Mouse (Mus musculus): ENCODE data around the gene Clic1.

Gene Clic1

DNA sequence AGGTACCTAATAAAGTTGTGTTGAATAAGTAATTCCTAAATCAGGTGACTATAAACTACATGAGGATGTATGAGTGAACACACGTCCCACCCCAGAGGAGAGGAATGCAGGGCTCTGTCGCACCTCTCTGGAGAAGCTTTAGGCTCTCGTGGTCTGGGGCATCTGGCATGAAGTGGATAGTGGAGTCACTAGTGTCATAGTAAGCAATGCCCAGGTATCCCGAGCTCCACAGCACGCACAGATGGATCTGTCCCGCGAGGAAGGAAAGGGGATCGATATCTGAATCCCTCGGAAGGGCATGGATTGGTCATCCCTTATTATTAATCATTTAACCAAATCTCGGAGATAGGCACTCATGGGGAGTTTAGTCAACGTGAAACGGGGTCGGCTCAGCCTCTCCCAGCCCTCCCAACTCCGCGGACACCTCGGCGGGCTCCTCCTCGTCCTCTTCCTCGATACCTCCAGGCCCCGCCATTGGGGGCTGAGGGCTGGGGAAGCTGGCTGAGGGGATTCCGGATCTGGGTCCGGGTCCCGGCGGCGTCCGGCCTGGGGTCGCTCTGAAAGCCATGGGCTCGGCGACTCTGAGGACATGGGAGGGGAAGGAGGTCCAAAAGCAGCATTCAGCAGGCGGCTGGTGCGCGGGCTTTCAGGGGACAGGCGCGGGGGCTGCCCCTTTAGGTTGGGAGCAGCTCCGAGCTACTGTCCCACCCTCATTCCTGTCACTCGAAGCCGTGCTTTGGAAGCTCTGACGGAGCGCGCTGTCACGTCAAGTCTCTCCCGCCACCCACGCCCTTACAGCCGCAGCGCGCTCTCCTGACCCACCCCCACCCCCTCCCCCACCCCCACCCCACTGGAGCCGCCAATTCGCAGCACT lies 3.7 kb upstream of the Clic1 start:
- no peak for DNase-seq (ENCODE audit: low spot score in 2 of 2)

DNA sequence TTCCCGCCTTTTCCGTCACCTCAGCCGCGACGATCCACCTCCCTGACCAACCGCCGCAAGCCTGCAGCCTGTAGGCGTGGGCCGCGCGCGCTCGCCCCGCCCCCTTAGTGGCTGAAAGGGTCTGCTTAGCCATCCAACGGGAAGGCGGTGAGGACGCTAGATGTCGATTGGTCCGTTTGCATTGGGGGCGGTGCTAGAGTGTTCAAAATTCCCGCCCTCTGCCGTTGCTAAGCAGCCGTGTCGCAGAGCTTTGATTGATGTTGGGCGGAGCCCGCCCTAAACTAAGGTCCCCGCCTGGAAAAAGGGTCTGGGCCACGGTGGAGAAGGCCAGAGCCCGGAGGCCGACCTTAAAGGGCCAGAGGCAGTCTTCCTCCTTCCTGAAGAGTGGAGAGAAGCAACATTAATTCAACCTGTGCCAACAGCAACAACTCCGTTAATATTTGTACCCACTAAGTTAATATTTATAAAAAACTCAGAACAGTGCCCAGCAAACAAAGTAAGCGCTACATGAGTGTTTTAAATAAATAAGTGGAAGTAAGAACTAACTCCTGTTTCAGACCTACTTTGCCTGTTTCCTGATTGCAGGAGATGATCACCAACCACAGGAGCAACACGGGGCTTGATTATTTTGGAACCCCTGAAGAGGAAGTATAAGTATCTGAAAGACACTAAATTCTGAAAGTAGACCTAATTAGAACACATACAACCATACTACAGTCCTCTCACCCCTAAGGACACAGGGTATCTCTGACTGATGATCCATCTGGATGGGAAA lies 2.9 kb upstream of the Clic1 start, which contains the start of gene Msh5:
Gene Msh5, minus strand, starts transcription at position 65 of the 775 bp plus-strand sequence.
- peak; percentile 95 to 96 for DNase-seq (ENCODE audit: low spot score in 2 of 2)

- DNase-seq (ENCODE audit: low spot score in 2 of 2) = no peak
Measured at GRCm38 (mm10) chr17:35047688-35048087, 2.1 kb upstream of the Clic1 start.

DNA sequence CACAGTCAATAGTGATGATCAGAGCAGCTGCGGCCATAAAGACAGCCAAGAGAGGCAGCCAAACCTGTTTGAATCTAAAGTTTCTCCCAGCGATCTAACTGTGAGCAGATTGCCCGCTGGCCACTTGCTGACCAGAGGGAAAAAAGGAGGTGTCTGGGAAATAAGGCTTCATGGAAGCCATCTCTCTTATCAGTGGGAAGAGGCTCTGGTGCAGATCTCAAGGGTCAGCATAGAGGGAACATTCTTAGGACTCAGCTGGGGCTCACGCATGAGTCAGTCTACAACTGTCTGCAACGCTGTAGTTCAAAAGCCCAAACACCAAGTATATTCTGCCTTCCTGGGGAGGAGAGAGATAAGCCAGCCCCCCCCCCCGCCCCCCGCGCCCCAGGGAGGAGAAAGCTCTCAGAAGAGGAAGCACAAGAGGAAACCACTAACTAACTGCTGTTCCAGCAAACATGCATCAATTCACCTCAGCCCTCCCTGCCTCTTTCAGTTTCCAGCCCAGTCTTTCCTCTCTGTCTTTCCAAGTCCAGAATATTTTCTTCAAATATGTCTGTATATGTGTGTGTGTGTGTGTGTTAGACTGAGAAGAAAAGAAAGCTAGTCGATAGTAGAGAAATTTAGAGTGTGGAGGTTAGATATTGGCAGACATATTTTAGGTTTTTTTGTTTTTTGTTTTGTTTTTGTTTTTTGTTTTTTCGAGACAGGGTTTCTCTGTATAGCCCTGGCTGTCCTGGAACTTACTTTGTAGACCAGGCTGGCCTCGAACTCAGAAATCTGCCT lies 1.4 kb upstream of the Clic1 start:
- no peak for DNase-seq (ENCODE audit: low spot score in 2 of 2)

DNA sequence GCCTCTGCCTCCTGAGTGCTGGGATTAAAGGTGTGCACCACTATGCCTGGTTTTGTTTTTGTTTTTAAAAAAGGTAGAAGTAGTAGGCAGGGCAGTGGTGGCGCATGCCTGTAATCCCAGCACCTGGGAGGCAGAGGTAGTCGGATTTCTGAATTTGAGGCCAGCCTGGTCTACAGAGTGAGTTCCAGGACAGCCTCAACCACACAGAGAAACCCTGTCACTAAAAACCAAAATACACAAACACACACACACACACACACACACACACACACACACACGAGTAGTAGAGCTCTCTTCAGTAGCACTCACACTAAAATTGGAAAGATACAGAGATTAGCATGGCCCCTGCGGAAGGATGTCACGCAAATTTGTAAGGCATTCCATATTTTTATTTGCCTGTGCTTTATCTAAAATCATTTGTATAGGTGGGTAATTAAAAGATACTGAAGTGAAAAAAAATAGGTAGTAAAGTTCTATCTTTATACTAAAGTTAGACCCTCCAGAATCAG lies 780 bp upstream of the Clic1 start:
- no peak for DNase-seq (ENCODE audit: low spot score in 2 of 2)

DNA sequence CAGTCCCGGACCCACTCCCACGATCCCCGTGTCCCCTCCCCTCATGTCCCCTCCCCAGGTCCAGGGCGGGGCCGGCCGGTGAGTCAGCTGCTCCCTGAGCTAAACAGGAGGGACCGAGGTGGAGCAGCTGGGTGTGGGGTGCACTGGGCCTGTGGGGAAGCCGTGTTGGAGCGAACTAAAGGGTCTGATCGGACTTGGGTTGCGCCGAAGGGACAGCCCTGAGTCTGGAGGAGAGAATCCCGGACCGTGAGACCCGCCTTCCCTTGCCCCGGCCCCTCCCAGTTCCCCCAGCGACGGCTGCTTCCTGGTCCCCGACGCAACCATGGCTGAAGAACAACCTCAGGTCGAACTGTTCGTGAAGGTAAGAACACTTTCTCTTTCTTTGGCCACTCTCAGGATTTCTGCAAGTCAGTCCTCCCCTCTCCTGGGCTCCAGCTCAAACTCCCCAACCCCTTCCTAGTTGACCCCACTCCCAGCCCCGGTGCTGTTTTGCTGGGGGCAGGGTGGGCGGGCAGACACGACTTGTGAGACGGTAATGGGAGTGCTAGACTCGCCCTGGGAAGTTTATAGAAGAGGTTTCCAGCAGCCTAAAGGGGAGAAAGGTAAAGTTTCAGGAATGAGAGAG lies 472 bp downstream of the Clic1 start:
- peak in 1 of 2 experiments; percentile 38 for DNase-seq (ENCODE audit: low spot score in 2 of 2)

DNA sequence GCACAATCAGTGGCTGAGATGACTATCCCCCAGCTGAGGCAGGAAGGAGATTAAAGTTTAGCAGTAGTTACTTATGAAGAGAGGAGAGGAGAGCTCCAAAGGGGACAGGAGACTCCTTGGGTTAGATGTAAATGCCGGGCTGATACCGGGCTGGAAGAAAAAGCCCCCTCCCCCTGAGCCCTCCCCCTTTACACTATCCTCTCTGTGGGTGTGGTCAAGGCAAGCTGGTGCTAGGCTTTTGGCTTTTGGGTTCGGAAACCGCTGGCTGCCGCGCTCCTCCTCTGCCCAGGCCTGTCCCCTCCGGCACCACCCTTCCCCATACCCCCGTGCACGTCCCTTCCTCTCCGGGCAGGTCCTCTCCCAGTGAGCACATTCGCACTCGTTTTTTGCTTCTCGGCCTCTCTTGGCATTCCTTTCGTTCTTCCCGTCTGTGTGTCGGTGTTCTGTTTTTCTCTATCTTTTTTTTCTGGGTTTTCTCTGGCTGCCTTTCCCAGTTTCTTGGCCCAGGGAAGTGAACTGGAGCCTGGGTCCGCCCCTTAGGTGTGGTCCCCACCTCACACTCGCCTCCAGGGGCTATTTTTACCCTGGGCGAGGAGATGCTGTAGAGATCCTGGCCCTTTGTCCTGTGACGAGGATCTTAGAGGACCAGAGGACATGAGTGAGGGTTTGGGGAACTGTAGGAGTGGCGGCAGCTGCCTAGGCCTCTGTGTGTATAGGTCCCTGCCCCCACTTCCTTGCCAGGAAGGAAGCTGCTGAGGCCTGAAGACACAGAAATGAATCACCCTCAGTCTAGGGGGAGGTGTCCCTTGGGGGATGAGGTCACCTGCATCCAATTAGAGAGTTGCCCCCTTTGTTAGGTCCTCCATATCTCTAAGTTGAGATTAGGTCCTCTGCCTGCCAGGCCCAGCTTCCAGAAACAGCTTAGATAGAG lies 1.7 kb downstream of the Clic1 start:
- peak in 1 of 2 experiments; percentile 42 for DNase-seq (ENCODE audit: low spot score in 2 of 2)

- DNase-seq (ENCODE audit: low spot score in 2 of 2) = no peak
Measured at GRCm38 (mm10) chr17:35052271-35052798, 2.6 kb downstream of the Clic1 start.

DNA sequence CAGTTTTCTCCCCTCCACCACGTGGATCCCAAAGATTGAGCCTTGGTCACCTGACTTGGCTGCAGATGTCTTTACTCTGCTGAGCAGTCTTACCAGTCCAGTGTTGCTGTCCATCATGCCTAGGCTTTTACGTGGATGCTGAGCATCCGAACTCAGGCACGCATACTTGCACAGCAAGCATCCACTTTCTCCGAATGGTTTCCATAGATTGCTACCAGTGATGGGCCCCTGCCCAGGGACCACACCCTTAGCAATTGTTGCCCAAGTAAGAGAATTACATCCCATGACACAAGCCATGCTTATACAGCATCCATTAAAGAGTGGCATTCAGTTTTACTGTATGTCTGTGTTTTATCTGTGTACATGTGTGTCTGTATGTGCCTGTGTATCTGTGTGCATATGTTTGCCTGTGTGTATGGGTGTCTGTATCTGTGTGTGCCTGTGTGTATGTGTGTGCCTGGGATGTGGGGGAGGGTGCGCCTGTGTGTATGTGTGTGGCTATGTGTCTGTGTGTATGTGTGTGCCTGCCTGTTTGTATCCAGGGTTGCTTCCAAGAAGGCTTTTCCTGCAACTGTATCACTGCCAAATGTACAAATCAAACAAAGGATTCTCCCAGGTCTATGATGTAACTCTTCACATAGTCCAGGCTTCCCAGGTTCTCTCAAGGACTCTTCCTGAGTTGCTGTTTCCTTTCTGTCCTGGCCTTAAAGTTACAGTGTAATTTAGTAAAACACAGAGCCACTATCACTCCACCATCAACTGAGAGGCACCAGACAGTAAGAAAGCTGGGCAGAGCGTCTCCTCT lies 6.1 kb downstream of the Clic1 start:
- DNase-seq (ENCODE audit: low spot score in 2 of 2) = no peak

- no peak for DNase-seq (ENCODE audit: low spot score in 2 of 2)
Measured at GRCm38 (mm10) chr17:35057090-35057489, 7.3 kb downstream of the Clic1 start.

DNA sequence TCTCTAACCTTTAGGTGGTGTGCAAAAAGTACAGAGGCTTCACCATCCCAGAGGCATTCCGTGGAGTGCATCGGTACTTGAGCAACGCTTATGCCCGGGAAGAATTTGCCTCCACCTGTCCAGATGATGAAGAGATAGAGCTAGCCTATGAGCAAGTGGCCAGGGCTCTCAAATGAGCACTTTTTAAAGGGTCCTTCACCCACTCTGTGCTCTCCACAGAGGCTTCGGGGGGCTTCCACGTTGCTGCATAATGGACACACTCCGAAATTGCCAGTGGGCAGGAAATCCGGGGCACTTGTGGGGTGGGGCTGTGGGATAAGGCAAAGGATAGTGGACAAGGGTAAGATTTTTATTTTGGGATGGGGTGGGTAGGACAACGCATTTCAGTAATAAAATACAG lies 8.6 kb downstream of the Clic1 start:
- DNase-seq (ENCODE audit: low spot score in 2 of 2) = no peak

DNA sequence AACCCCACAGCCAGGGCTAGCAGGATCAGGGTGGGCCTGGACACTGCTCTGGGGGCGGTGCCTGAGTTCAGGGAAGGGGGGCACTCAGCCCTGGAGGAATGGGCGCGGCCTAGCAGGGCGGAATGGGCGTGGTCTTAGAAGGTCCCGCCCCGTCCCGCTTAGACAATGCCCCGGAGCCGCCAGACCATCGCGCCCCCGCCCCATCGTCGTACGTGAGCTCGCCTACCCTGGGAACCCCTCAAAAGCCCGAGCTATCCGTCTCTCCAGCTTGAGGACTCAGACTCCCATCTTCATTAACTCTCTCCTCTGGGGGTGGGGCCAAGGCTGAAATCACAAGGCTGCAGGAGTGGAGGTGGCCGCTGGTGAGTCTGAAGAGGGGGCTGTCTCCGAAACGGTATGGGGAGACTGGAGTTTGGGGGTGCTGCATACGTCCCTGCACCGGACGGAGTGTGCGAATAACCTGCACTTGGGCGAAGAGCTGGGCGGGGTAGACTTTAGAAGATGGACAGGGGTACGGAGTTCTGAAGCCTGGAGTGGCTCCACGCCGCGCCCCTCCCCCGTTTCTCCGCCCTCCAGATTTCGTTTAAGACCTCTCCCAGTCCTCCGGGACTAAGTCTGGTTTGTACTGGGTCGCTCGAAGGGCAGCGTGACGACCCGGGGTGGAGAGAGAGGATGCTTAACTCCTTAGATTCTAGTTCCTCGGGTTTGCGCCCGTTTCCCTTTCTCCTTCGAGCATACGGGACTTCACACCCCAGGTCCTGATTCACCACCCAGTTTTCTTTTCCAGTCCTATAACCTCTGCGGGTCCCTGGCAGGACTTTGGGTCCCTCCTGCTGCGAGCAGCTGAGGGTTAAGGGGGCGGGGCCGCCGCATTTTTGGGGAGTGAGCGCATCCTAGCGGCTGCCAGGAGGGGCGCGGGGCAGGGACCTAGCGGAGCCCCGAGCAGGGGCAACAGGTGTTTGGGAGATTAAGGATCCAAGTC lies 9.4 kb downstream of the Clic1 start, which contains the start of gene Ddah2:
Gene Ddah2, plus strand, starts transcription at position 125 of the 982 bp plus-strand sequence.
- DNase-seq (ENCODE audit: low spot score in 2 of 2) = peak; percentile 76 to 84

- no peak for DNase-seq (ENCODE audit: low spot score in 2 of 2)
Measured at GRCm38 (mm10) chr17:35060071-35060470, 10.3 kb downstream of the Clic1 start.

DNA sequence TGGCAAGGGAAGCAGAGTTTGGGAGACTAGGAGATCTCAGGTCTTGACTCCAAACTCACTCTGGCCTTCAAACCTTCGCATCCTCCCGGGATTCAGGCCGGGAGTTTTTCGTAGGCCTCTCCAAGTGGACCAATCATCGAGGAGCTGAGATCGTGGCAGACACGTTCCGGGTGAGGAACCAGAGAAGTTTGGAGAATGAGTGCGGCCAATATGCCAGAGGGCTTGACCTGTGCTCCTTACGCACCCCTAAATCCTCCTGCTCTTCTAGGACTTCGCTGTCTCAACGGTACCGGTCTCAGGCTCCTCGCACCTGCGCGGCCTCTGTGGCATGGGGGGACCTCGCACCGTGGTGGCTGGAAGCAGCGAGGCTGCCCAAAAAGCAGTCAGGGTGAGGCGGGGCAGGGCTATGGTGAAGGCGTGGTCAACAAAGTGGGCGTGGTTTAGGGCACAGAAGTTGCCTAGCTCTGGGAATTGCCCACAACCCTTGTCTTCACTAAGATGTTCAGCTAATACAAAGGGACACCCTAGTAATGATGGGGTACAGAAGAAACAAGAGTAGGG lies 11.1 kb downstream of the Clic1 start:
- DNase-seq (ENCODE audit: low spot score in 2 of 2) = no peak

GRCm38 (mm10) chr17:35061299-35061698 lies 11.5 kb downstream of the Clic1 start:
- no peak for DNase-seq (ENCODE audit: low spot score in 2 of 2)

DNA sequence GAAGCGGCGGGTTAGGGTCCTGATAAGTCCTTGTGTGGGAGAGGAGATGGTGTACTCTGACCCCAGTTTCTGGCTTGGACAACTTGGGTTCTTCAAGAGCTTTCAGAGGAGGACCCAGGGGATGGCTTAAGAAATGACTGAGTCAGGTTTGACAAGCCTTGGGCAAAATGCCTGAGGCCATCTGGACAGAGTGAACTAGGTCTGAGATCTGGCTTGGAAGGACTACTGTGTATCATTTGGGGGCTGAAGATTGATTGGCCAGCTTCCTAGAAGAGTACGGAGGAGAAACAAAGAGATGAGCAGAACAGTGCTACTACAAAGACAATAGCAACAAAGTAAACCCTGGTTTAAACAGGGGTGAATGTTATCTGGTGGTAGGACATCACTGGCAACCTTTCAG lies 13.7 kb downstream of the Clic1 start:
- no peak for DNase-seq (ENCODE audit: low spot score in 2 of 2)

- no peak for DNase-seq (ENCODE audit: low spot score in 2 of 2)
Measured at GRCm38 (mm10) chr17:35064378-35064877, 14.7 kb downstream of the Clic1 start.

All from frontal cortex, postnatal 10 days (tissue).